ENCODE assay signal across 8 mouse cellular contexts in the genomic region with DNA sequence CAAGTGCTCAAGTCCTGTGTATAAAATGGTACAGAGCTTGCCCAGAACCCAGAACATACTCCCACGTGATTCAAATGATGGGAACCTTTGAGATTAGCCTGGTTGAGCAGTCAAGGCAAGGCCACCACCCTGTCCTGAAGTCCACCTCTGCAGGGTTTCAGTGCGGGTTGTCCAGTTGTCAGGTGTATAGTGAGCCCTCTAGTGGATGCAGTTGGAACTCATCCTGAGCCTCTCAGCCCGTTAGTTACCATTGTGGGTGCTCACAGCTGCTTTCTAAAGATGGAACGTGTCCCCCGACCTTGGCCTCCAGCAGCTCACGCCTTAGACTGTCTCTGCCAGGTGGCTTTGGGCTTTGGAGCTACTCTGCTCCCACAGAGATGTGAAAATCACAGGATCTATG. TPM values are rescaled to one million over a fixed set of nuclear protein-coding genes. Genes with fewer than 3 reads are reported as not detected.
A peak's percentile ranks its signal among the peaks of the same experiment; 100 is the strongest.
DNase-seq lines count a peak whose midpoint lies in the region; ATAC-seq and TF ChIP-seq lines count a peak whose summit lies in the region.

No protein-coding gene starts in this region.

- no peaks in the 10 kb centered on the region for H3K79me2 ChIP-seq in CH12.LX (replicated peaks; ENCODE audit: control insufficient read depth, extremely low read depth, insufficient read depth, poor library complexity, severe bottlenecking)

- H3K4me1 ChIP-seq in heart, embryonic 12.5 days (replicated peaks): no peaks in the 10 kb centered on the region
- no peaks in the 10 kb centered on the region for H3K4me1 ChIP-seq in CH12.LX (ENCODE audit: control insufficient read depth in 1 of 2, insufficient read depth in 2 of 2)

- TF ChIP-seq EP300 in CH12.LX (IDR thresholded peaks at IDR 0.05; ENCODE audit: low read length): no peak

- dilution Hi-C loops in CH12.LX (cut with MboI; ENCODE audit: extremely low pct_ligation_motif_present, extremely low pct_unique_long_range_greater_than_20kb, low sequenced_read_pairs): no loop called here

- H3K4me2 ChIP-seq in heart, embryonic 12.5 days: no peak overlapping the region
- no peak overlapping the region for H3K4me2 ChIP-seq in CH12.LX (ENCODE audit: insufficient read depth, low read depth, poor library complexity, severe bottlenecking)

- ATAC-seq in heart, embryonic 12.5 days (ENCODE audit: insufficient number of reproducible peaks, low FRiP score): no peak
- no peak for ATAC-seq in monocyte, adult 5-6 weeks (replicated peaks; ENCODE audit: insufficient number of reproducible peaks, low FRiP score, low TSS enrichment, poor library complexity, severe bottlenecking)

- peak; percentile 8 for DNase-seq in heart, adult 8-10 months (ENCODE audit: low spot score)
- DNase-seq in CH12.LX (ENCODE audit: extremely low read depth): peak; percentile 1
- DNase-seq in c-Kit-positive CD71-negative TER-119-negative erythroid progenitor cells, embryonic 14.5 days (ENCODE audit: low read depth): peak; percentile 5
- DNase-seq in frontal cortex, postnatal 25 days (ENCODE audit: low spot score in 2 of 2): peak; percentile 27 to 38
- DNase-seq in layer of hippocampus, postnatal 10 days (ENCODE audit: low spot score in 2 of 2): peak; percentile 50 to 68
- peak; percentile 54 for DNase-seq in mesoderm, embryonic 11.5 days (ENCODE audit: low read depth, low spot score)

- 17% methylated on average over 6 of the region's 6 CpGs for WGBS in heart, embryonic 12.5 days

- no peaks in the 10 kb centered on the region for H3K27me3 ChIP-seq in heart, embryonic 12.5 days (replicated peaks)
- no peaks in the 10 kb centered on the region for H3K27me3 ChIP-seq in CH12.LX (replicated peaks)

- no peaks in the 10 kb centered on the region for H3K36me3 ChIP-seq in heart, embryonic 12.5 days
- H3K36me3 ChIP-seq in CH12.LX (replicated peaks in 1 of 2; ENCODE audit: control insufficient read depth in 1 of 2, insufficient read depth in 1 of 2, low read length in 1 of 2): no peaks in the 10 kb centered on the region

- H3K4me3 ChIP-seq in heart, embryonic 12.5 days: no peak overlapping the region
- no peak overlapping the region for H3K4me3 ChIP-seq in CH12.LX (replicated peaks in 1 of 3; ENCODE audit: low read depth in 2 of 3, low read length in 2 of 3, poor library complexity in 1 of 3)

- peak in 1 of 2 experiments; percentile 34; a peak in 2 of 4 replicates for TF ChIP-seq CTCF in CH12.LX (conservative IDR thresholded peaks at IDR 0.05 in 1 of 2, IDR thresholded peaks at IDR 0.05 in 1 of 2; ENCODE audit: low read depth in 2 of 2, low read length in 2 of 2)

- TF ChIP-seq POLR2A in CH12.LX (IDR thresholded peaks at IDR 0.05; ENCODE audit: low read depth, low read length): no peak

- H3K9ac ChIP-seq in heart, embryonic 12.5 days: no peak overlapping the region
- no peak overlapping the region for H3K9ac ChIP-seq in CH12.LX (ENCODE audit: insufficient read depth, low read depth)

- no peak for TF ChIP-seq RAD21 in CH12.LX (IDR thresholded peaks at IDR 0.05; ENCODE audit: low read depth, low read length)

- no peaks in the 10 kb centered on the region for H3K9me3 ChIP-seq in heart, embryonic 12.5 days (replicated peaks)
- peaks cover 70% of the 10 kb centered on the region for H3K9me3 ChIP-seq in CH12.LX (replicated peaks; ENCODE audit: low read length)

- in situ Hi-C loops in CH12.LX (cut with MboI; ENCODE audit: low pct_ligation_motif_present, low pct_unique_long_range_greater_than_20kb, low sequenced_read_pairs): no loop called here

- H3K27ac ChIP-seq in heart, embryonic 12.5 days (ENCODE audit: poor library complexity, severe bottlenecking): no peak overlapping the region
- no peak overlapping the region for H3K27ac ChIP-seq in CH12.LX (ENCODE audit: insufficient read depth, low read depth)

TF ChIP-seq in CH12.LX, 34 proteins besides CTCF, POLR2A, EP300 and RAD21:
- TF ChIP-seq NRF1 (IDR thresholded peaks at IDR 0.05; ENCODE audit: low read depth, low read length) (no peak), MYC (IDR thresholded peaks at IDR 0.05; ENCODE audit: low read depth, low read length) (no peak), CHD2 (IDR thresholded peaks at IDR 0.05; ENCODE audit: low read length) (no peak), NELFE (IDR thresholded peaks at IDR 0.05; ENCODE audit: low read depth, low read length) (no peak), USF1 (IDR thresholded peaks at IDR 0.05; ENCODE audit: low read depth, low read length) (no peak), JUND (conservative IDR thresholded peaks at IDR 0.05; ENCODE audit: low read depth, low read length) (no peak), BHLHE40 (IDR thresholded peaks at IDR 0.05; ENCODE audit: low read depth, low read length) (no peak), ZC3H11A (IDR thresholded peaks at IDR 0.05; ENCODE audit: low read depth, low read length) (no peak), PAX5 (IDR thresholded peaks at IDR 0.05; ENCODE audit: low read length) (no peak), MAFK (IDR thresholded peaks at IDR 0.05; ENCODE audit: insufficient replicate concordance, low read length) (no peak), ETS1 (conservative IDR thresholded peaks at IDR 0.05; ENCODE audit: low read depth, low read length) (no peak), CHD1 (IDR thresholded peaks at IDR 0.05; ENCODE audit: low read depth, low read length) (no peak), ZKSCAN1 (IDR thresholded peaks at IDR 0.05; ENCODE audit: borderline replicate concordance, low read depth, low read length) (no peak), KAT2A (IDR thresholded peaks at IDR 0.05; ENCODE audit: insufficient replicate concordance, low read length) (no peak), MAX (IDR thresholded peaks at IDR 0.05; ENCODE audit: low read length) (no peak), USF2 (conservative IDR thresholded peaks at IDR 0.05; ENCODE audit: low read depth, low read length) (no peak), E2F4 (IDR thresholded peaks at IDR 0.05; ENCODE audit: insufficient replicate concordance, low read depth, low read length) (no peak), UBTF (IDR thresholded peaks at IDR 0.05; ENCODE audit: low read depth, low read length) (no peak)

RNA-seq across cellular contexts. Expression of gene Ptprt, which starts 21.7 kb away (rescaled TPM):
- under 1 TPM; 0.03 to 0.12 (median 0.07) TPM for total RNA-seq in heart, adult 8-10 months (2022)
- 0.53 and 0.55 TPM in 2 replicates for polyA plus RNA-seq in heart, embryonic 12.5 days (2016; fragmentation: Nextera tagmentation; extraction: Ambion mirVana)
- total RNA-seq in CH12.LX (2012; rRNA removed) (0.25 and 0.76 TPM in 2 replicates), CH12.LX (2014; rRNA removed) (not detected in 2 replicates)
- not detected in 2 replicates for polyA plus RNA-seq in CH12.LX (2012; ENCODE audit: insufficient read length, low read depth)
- 10 to 100 TPM; 62.1 to 65.5 TPM for total RNA-seq in layer of hippocampus, postnatal 10 days (2021)
- not detected in 3 replicates for total RNA-seq in monocyte, adult 5-6 weeks (2017)

Comparison
In these comparisons a context has a peak if more than half of its experiments do, and no peak if none do; other contexts are left out.
1. DNase-seq: peak in every context shown above with its lines; median percentile 59 in layer of hippocampus, postnatal 10 days; 54 in mesoderm, embryonic 11.5 days; 32 in frontal cortex, postnatal 25 days; 8 in heart, adult 8-10 months; 5 in c-Kit-positive CD71-negative TER-119-negative erythroid progenitor cells, embryonic 14.5 days; 1 in CH12.LX.
2. RNA of gene Ptprt, which starts 21.7 kb away (total RNA-seq): 62.1 to 65.5 TPM in layer of hippocampus, postnatal 10 days; 0.25 to 0.76 TPM in CH12.LX, 0.03 to 0.12 TPM in heart, adult 8-10 months and not detected in monocyte, adult 5-6 weeks; every median in the first group is over 10 times any median in the second.